Mouse (Mus musculus) heart, embryonic 11.5 days (tissue): ENCODE measurements around the gene Phldb2. TPM values are rescaled to one million over a fixed set of nuclear protein-coding genes. Genes with fewer than 3 reads are reported as not detected.

Experiments
- ATAC-seq: fragments of 200-750 bp; cut with Nextera tagmentation; replicated peaks from 2 replicates; pipeline ENCODE4 v1.8.0; 2017; ENCODE audit warnings: moderate library complexity; ENCODE audit not compliant: insufficient number of reproducible peaks, low FRiP score, low TSS enrichment
- H3K27ac ChIP-seq: fragments of 300-500 bp; sonication (generic); 2 replicates; pipeline ENCODE4 v1.5.1; 2014; ENCODE audit warnings: mild to moderate bottlenecking, low read depth, low read length
- H3K27me3 ChIP-seq: fragments of 300-500 bp; sonication (generic); 2 replicates; pipeline ENCODE4 v1.6.1; 2014; ENCODE audit warnings: mild to moderate bottlenecking, low read length, mixed read lengths; ENCODE audit not compliant: control insufficient read depth, insufficient read depth
- H3K36me3 ChIP-seq: fragments of 300-500 bp; sonication (generic); 2 replicates; pipeline ENCODE4 v1.6.1; 2014; ENCODE audit warnings: mild to moderate bottlenecking, low read length, moderate library complexity, mixed read lengths; ENCODE audit not compliant: control insufficient read depth, insufficient read depth
- H3K4me1 ChIP-seq: fragments of 300-500 bp; sonication (generic); 2 replicates; pipeline ENCODE4 v1.6.1; 2014; ENCODE audit warnings: low read length; ENCODE audit not compliant: control insufficient read depth, insufficient read depth
- H3K4me2 ChIP-seq: fragments of 300-500 bp; sonication (generic); 2 replicates; pipeline ENCODE4 v1.6.1; 2014; ENCODE audit warnings: mild to moderate bottlenecking, moderate library complexity
- H3K4me3 ChIP-seq: fragments of 300-500 bp; sonication (generic); 2 replicates; pipeline ENCODE4 v1.5.1; 2014; ENCODE audit warnings: low read depth, low read length
- H3K9ac ChIP-seq: fragments of 300-500 bp; sonication (generic); 2 replicates; pipeline ENCODE4 v1.6.1; 2014; ENCODE audit warnings: mild to moderate bottlenecking, low read depth, low read length, moderate library complexity
- H3K9me3 ChIP-seq: fragments of 300-500 bp; sonication (generic); replicated peaks from 2 replicates; pipeline ENCODE4 v1.6.1; 2016; ENCODE audit warnings: low read length; ENCODE audit not compliant: control insufficient read depth
- WGBS: fragments of 180-500 bp; shearing (Covaris S2); extraction: QIAGEN DNeasy Blood & Tissue Kit; methylation state at CpG from one replicate; pipeline ENCODE4 v1.1.7; 2014; ENCODE audit not compliant: insufficient replicate concordance; 5-methylcytosine and 5-hydroxymethylcytosine counted together
- polyA plus RNA-seq: library from polyadenylated mRNA; unstranded; fragments of >200 nt; fragmentation: Nextera tagmentation; extraction: Ambion mirVana; gene quantifications from 2 replicates; pipeline ENCODE4 v1.2.1, GENCODE M21; 2014

Gene Phldb2
- polyA plus RNA-seq, 1 experiment from 2014 or later = 37.3 TPM

DNA sequence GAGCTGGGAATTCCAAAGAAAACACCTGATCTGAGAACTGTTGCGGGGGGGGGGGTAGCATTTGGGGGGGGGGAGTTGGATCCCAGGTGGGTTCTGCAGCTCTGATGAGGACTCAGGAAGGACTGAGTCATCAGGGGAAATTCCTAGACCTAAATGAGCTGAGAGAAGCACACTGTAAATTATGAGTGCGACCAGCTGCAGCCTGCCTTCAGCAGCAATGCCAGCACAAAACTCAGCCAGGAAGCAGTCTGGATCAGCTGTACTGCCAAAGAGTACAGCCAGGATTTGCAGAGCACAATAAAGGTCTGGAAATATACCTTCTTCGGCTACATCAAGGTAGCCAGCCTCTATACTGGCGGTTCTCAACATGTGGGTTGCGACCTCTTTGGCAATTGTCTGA is 76.2 kb downstream of the Phldb2 start:
- no peak for ATAC-seq

GRCm38 (mm10) chr16:45873397-45873796 is 80.0 kb downstream of the Phldb2 start:
- H3K27me3 ChIP-seq = no peaks in the 10 kb centered on the region
- no peak; the same call in 1 of the 2 replicates for ATAC-seq
- H3K9me3 ChIP-seq = no peaks in the 10 kb centered on the region
- no peak overlapping the region for H3K4me3 ChIP-seq
- no peak overlapping the region for H3K4me2 ChIP-seq
- peaks cover 4% of the 10 kb centered on the region; the same call in 1 of the 2 replicates for H3K4me1 ChIP-seq
- WGBS = 57% methylated on average over 4 of the region's 4 CpGs
- H3K27ac ChIP-seq = no peak overlapping the region
- no peaks in the 10 kb centered on the region for H3K36me3 ChIP-seq
- no peak overlapping the region for H3K9ac ChIP-seq

More for the DNA sequence above, 76.2 kb downstream of the Phldb2 start:
- Histone ChIP-seq H3K4me1 (peaks cover 3% of the 10 kb centered on the region; the same call in 1 of the 2 replicates), H3K9ac (no peak overlapping the region), H3K27ac (no peak overlapping the region), H3K9me3 (no peaks in the 10 kb centered on the region), H3K4me2 (no peak overlapping the region), H3K4me3 (no peak overlapping the region), H3K36me3 (no peaks in the 10 kb centered on the region), H3K27me3 (no peaks in the 10 kb centered on the region)
- 70% methylated on average over 5 of the region's 5 CpGs for WGBS

- Histone ChIP-seq H3K4me1 (peaks cover 4% of the 10 kb centered on the region; the same call in 1 of the 2 replicates), H3K4me2 (no peak overlapping the region), H3K27ac (peak overlapping the region; percentile 47), H3K4me3 (no peak overlapping the region), H3K36me3 (no peaks in the 10 kb centered on the region), H3K9me3 (no peaks in the 10 kb centered on the region), H3K27me3 (no peaks in the 10 kb centered on the region), H3K9ac (no peak overlapping the region)
- WGBS = 48% methylated on average over 10 of the region's 10 CpGs
- ATAC-seq = no peak; the same call in 1 of the 2 replicates
Observed at GRCm38 (mm10) chr16:45871286-45871976, 82.0 kb downstream of the Phldb2 start.

DNA sequence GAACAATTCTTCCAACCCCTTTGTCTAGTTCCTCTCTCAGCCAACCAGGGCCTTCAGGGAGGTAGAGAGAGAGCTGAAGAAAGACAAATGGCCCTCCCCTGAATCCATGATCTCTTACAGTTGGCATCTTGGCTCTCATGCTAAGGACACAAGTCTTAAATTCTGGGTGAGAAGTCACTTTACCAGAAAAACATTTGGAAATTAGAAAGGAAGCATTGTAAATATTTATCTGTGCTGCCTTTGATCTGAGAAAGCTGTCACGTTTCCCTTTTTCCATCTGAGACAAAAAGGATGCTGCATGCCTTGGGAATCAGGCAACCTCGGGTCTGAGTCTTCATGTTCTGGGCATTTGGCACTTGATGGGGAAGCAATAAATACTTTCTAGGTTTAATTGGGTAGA is 82.7 kb downstream of the Phldb2 start:
- ATAC-seq = no peak
- peaks cover 4% of the 10 kb centered on the region; the same call in 1 of the 2 replicates for H3K4me1 ChIP-seq
- no peaks in the 10 kb centered on the region for H3K27me3 ChIP-seq
- no peaks in the 10 kb centered on the region for H3K36me3 ChIP-seq
- no peak overlapping the region for H3K27ac ChIP-seq
- H3K9ac ChIP-seq = no peak overlapping the region
- 53% methylated on average over 2 of the region's 2 CpGs for WGBS
- no peak overlapping the region for H3K4me3 ChIP-seq
- H3K4me2 ChIP-seq = no peak overlapping the region
- H3K9me3 ChIP-seq = no peaks in the 10 kb centered on the region

GRCm38 (mm10) chr16:45869044-45869443 is 84.4 kb downstream of the Phldb2 start:
- H3K4me1 ChIP-seq = peaks cover 4% of the 10 kb centered on the region; the same call in 1 of the 2 replicates
- no peaks in the 10 kb centered on the region for H3K9me3 ChIP-seq
- WGBS = 82% methylated on average over 3 of the region's 3 CpGs
- H3K36me3 ChIP-seq = no peaks in the 10 kb centered on the region
- no peaks in the 10 kb centered on the region for H3K27me3 ChIP-seq
- no peak for ATAC-seq
- no peak overlapping the region for H3K4me2 ChIP-seq
- no peak overlapping the region for H3K4me3 ChIP-seq
- no peak overlapping the region for H3K9ac ChIP-seq
- no peak overlapping the region for H3K27ac ChIP-seq

- Histone ChIP-seq H3K36me3 (no peaks in the 10 kb centered on the region), H3K27ac (no peak overlapping the region), H3K9ac (no peak overlapping the region), H3K27me3 (no peaks in the 10 kb centered on the region), H3K4me2 (no peak overlapping the region), H3K4me1 (no peaks in the 10 kb centered on the region), H3K4me3 (no peak overlapping the region), H3K9me3 (no peaks in the 10 kb centered on the region)
- no peak for ATAC-seq
- 86% methylated on average over 5 of the region's 5 CpGs for WGBS
Observed at GRCm38 (mm10) chr16:45857277-45857863, 96.0 kb downstream of the Phldb2 start.

GRCm38 (mm10) chr16:45854499-45854898 is 98.9 kb downstream of the Phldb2 start:
- Histone ChIP-seq H3K27ac (no peak overlapping the region), H3K4me1 (no peaks in the 10 kb centered on the region), H3K9me3 (no peaks in the 10 kb centered on the region), H3K36me3 (no peaks in the 10 kb centered on the region), H3K4me2 (no peak overlapping the region), H3K4me3 (no peak overlapping the region), H3K9ac (no peak overlapping the region), H3K27me3 (no peaks in the 10 kb centered on the region)
- no peak for ATAC-seq
- 90% methylated on average over 10 of the region's 10 CpGs for WGBS

DNA sequence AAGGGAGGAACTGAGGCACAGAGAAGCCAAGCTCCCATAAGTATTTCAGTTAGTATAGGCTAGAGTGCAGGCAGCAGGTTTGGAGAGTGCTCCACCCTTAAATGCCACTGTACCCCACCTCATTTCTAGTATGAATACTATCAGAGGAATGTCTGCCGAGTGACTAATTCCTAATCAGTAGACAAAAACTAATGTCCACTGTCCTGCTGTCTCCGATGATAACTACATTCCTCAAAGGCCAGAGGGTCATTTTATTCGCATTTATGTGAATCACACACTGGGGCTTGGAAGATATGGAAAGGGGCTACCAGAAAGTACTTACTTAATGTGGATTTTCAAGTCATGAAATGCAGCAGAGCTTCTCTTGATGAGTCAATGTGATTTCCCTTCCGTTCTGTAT is 104.4 kb downstream of the Phldb2 start:
- Histone ChIP-seq H3K9ac (no peak overlapping the region), H3K9me3 (no peaks in the 10 kb centered on the region), H3K4me1 (no peaks in the 10 kb centered on the region), H3K27ac (no peak overlapping the region), H3K4me2 (no peak overlapping the region), H3K27me3 (no peaks in the 10 kb centered on the region), H3K36me3 (no peaks in the 10 kb centered on the region), H3K4me3 (no peak overlapping the region)
- WGBS = 42% methylated on average over 4 of the region's 4 CpGs
- ATAC-seq = no peak

- H3K4me2 ChIP-seq = peak overlapping the region; percentile 81
- no peak for ATAC-seq
- H3K9me3 ChIP-seq = no peaks in the 10 kb centered on the region
- H3K27me3 ChIP-seq = no peaks in the 10 kb centered on the region
- H3K4me3 ChIP-seq = peak overlapping the region; percentile 69
- 16% methylated on average over 10 of the region's 10 CpGs for WGBS
- peaks cover 16% of the 10 kb centered on the region for H3K4me1 ChIP-seq
- H3K27ac ChIP-seq = no peak overlapping the region
- no peaks in the 10 kb centered on the region for H3K36me3 ChIP-seq
- H3K9ac ChIP-seq = peak overlapping the region; percentile 90
Observed at GRCm38 (mm10) chr16:45844875-45845274, 108.5 kb downstream of the Phldb2 start.
